Mouse (Mus musculus) thymus, postnatal 25 days (tissue): ENCODE measurements at regions not wholly inside any gene's neighbourhood (a gene's known extent, or its start where the extent isn't known, plus 50 kb on each side); places are given as distances from the start of the nearest gene placed in this dataset.

Source experiments
- DNase-seq: peaks from one replicate; pipeline ENCODE4 v3.0.0; 2022

GRCm38 (mm10) chr15:36345413-36345812, 662.2 kb downstream of the Zfp706 start:
- DNase-seq: no peak

DNA sequence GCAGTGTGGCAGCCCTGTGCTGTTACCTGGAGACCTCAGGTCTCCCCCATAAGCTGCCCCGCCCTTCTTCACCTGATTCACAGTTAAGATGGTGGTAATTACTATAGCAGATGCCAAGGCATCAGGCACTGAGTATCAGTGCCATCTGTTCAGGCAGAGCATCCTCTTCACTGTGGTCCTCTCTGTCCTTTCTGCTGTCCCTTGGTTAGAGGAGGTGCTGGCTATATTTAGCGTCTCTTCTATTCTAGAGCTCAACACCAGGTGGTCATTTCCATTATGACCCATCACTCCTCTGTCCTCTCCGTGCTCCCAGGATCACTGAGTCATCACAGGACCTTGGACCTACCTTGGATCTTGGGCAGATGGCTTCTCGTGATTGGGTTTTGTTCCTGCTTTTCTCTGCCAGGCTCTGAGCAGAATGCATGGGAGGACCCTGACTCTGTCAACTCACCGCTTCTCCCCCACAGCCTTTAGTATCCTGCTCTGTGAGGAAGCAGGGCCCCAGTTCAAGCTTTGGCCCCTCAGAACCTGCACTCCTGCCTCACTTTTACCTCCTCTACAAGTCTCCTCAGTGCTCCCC, 667.5 kb downstream of the Zfp706 start:
- DNase-seq: no peak

- no peak for DNase-seq
Measured at GRCm38 (mm10) chr15:36338766-36339165, 668.8 kb downstream of the Zfp706 start.

DNA sequence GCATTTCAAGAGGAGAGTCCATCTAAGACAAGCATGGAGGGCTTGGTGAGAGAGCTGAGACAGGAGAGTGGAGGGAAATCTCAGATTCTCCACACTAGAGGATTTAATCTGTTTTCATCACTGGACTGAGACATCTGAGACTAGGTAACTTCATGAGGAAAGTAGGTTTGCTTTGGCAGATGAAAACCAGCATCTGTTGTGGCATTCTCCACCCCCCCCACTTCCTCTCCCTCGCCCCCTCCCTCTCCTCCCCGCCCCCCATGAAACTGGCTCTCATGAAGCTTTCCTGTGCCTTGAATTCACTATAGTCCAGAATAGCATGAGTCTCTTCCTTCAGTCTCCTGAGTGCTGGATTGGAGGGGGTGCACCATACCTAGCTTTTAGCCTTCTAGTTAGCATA, 670.7 kb downstream of the Zfp706 start:
- no peak for DNase-seq

DNA sequence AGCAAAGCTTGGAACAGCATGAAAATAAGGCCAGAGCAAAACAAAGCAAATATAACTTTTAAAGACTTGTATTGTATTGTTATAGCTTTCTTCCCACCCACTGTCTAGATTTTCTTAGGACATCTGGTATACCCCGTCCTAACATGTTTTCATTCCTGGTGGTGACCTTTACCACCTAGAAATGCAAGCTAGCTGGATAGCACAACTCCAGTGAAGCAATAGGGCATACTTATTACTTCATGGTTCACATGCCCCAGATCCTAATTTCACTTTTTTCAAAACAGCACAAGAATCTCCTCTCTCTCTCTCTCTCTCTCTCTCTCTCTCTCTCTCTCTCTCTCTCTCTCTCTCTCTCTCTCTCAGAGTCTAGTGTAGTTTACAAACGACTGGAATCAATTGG, 672.5 kb downstream of the Zfp706 start:
- DNase-seq: no peak

DNA sequence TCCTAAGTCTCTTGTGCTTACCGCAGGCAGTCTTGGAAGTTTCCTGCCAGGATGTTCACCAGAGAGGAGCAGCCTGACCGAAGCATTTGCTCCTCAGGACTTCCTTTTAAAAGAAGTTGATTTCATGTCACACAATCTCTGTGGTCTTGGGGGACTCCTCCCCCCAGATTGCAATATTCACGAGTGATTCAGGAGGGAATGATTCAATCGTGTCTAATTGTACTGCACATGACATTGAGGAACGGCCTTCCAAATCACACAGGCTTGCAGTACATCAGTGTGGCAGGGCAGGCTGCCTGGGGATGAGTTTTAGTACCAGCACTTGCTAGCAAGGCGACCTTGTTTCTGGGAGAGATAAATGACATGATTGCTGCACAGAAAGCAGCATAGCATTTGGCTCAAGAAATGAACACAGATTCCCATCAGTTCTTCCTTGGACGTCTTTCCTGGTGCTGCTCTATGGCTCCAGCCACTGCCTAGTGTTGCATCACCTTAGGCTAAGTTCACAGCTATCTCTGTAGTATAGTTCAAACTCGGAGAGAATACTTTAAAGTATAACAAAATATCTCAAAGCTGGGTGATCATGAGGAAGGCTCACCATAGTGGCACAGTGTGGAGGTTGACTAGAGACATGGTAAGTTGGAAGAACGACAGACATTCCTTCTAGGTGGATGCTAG, 673.0 kb downstream of the Zfp706 start:
- DNase-seq: no peak

DNA sequence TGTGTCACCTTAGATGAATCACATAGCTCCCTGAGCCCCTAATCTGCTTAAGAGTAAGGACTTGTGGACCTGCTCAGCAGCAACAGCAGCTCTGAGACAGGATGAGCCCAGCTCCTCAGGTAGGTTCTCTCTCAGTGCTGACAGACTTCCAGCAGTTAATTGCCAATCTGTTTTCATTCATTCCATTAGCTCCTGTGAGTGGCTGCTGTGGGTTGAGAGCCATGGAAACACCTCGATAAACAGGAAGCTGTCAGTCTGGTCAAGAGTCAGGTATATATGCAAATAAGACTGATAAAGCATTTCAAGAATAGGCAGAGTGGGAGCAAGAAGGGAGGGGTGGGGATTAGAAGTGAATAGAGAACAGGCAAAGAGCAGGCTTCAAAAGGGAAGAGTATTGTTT, 673.7 kb downstream of the Zfp706 start:
- DNase-seq: no peak

GRCm38 (mm10) chr15:36333265-36333664, 674.3 kb downstream of the Zfp706 start:
- DNase-seq: no peak
